Mouse (Mus musculus) kidney, adult 2 months (tissue): ENCODE data around the gene Zfp940. TPM values are rescaled to one million over a fixed set of nuclear protein-coding genes. Genes with fewer than 3 reads are reported as not detected.
A peak's percentile ranks its signal among the peaks of the same experiment; 100 is the strongest.
"Not testable (repeated sequence)": the region's sequence is repeated elsewhere in the genome, so short reads cannot be mapped to it uniquely, and the experiment has no call there.

Experiments used
- DNase-seq: peaks from one replicate; pipeline ENCODE4 v3.0.0; 2021
- H3K27ac ChIP-seq: fragments of 200-500 bp; 2 replicates; pipeline ENCODE4 v1.5.1; 2012; ENCODE audit warnings: low read depth, low read length, control low read depth, inconsistent platforms; ENCODE audit not compliant: insufficient read depth
- H3K27me3 ChIP-seq: fragments of 200-500 bp; replicated peaks from 2 replicates; pipeline ENCODE4 v1.6.1; 2012; ENCODE audit warnings: mild to moderate bottlenecking, moderate library complexity, low read length, inconsistent platforms; ENCODE audit not compliant: control insufficient read depth, insufficient read depth
- H3K36me3 ChIP-seq: fragments of 200-500 bp; 2 replicates; pipeline ENCODE4 v1.6.1; 2012; ENCODE audit warnings: mild to moderate bottlenecking, moderate library complexity, low read length, inconsistent platforms; ENCODE audit not compliant: control insufficient read depth, insufficient read depth
- H3K4me1 ChIP-seq: fragments of 200-500 bp; 2 replicates; pipeline ENCODE4 v1.6.1; 2011; ENCODE audit warnings: low read length; ENCODE audit not compliant: control insufficient read depth, insufficient read depth
- H3K4me3 ChIP-seq: fragments of 200-500 bp; 2 replicates; pipeline ENCODE4 v1.5.1; 2011; ENCODE audit warnings: mild to moderate bottlenecking, low read depth, low read length, control low read depth; ENCODE audit not compliant: insufficient read depth
- CTCF ChIP-seq: fragments of 200-500 bp; conservative IDR thresholded peaks from 2 replicates; pipeline ENCODE4 v1.5.1; 2011; ENCODE audit warnings: low read depth, mild to moderate bottlenecking, control low read depth, low read length, moderate library complexity, mixed read lengths; ENCODE audit not compliant: insufficient read depth, insufficient read length
- POLR2A ChIP-seq: fragments of 200-500 bp; IDR thresholded peaks from one replicate; pipeline ENCODE4 v1.6.1; 2011; ENCODE audit warnings: low read depth, low read length, control low read depth
- WGBS: fragments of 180-500 bp; shearing (Covaris S2); methylation state at CpG from one replicate; pipeline ENCODE4 v1.1.7; 2018; 5-methylcytosine and 5-hydroxymethylcytosine counted together
- polyA plus RNA-seq: library from polyadenylated mRNA; depleted of rRNA; stranded (reverse); fragments of >200 nt; gene quantifications from 2 replicates; pipeline ENCODE4 v1.2.3, GENCODE M21; 2012; rRNA removed

The Zfp940 gene
- polyA plus RNA-seq = 0.48 and 0.61 TPM in 2 replicates

DNA sequence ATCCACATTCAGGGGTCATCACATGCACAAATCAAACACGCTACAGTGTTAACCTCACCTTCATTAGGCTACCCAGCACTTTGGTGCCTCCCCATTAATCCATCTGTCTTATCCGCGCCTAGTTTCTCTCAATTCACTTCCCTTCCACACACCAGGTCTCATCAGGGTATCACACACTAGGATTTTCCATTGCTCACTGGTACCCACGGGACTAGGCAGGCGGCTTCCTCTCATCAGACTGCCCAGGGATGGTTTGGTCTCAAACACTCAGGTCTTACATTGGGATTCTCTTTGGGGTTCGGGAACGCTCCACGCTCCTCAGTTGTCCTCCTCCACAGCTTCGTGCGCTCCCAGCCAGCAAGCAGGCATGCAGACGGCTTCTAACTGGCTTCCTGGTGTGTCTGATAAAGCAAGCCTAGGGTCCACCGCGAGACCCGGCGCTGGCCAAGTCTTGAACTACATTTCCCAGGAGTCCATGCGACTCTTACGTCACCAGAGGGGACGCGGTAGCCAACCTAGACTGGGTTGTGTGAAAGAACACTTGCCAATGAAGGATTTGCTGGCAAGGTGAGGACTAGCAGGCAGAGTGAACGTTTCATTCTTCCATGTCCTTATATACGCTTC is at the start of gene Zfp940:
Gene Zfp940 (minus strand): TSS at position 451 of the 624 bp plus-strand sequence.
- Histone ChIP-seq H3K27me3 (no peaks in the 10 kb centered on the region), H3K36me3 (no peaks in the 10 kb centered on the region), H3K4me3 (peak within 1 kb of the TSS; percentile 73), H3K4me1 (no peaks in the 10 kb centered on the region), H3K27ac (no peak within 1 kb of the TSS)
- DNase-seq = peak; percentile 90
- WGBS = 2% methylated on average over 21 of the region's 21 CpGs
- TF ChIP-seq CTCF (no peak), POLR2A (no peak)

DNA sequence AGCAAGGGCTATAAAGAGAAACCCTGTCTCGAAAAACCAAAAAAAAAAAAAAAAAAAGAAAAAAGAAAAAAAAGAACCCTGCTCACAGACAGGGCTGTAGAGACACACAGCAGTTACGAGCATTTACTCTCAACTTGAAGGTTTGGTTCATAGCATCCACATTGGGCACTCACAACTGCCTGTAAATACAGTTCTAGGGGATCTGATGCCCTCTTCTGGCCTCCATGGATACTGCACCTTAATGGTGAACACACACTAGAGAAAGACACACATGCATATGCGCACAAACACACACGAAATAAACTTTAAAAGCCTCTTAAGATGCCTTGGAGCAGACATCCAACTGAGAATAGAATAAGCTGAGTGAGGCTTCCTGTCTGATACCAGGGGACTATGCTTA is 44.9 kb upstream of the Zfp940 start:
- TF ChIP-seq POLR2A = no peak
- no peak for TF ChIP-seq CTCF
- WGBS = 98% methylated on average over 4 of the region's 4 CpGs
- H3K4me1 ChIP-seq = no peaks in the 10 kb centered on the region
- H3K27me3 ChIP-seq = no peaks in the 10 kb centered on the region
- no peak for DNase-seq
- no peak overlapping the region for H3K4me3 ChIP-seq
- peaks cover 29% of the 10 kb centered on the region for H3K36me3 ChIP-seq
- H3K27ac ChIP-seq = no peak overlapping the region

- 96% methylated on average over 4 of the region's 4 CpGs for WGBS
- H3K27ac ChIP-seq = no peak overlapping the region
- H3K4me1 ChIP-seq = no peaks in the 10 kb centered on the region
- H3K27me3 ChIP-seq = no peaks in the 10 kb centered on the region
- H3K36me3 ChIP-seq = peaks cover 25% of the 10 kb centered on the region
- no peak overlapping the region for H3K4me3 ChIP-seq
- TF ChIP-seq POLR2A = no peak
- no peak for TF ChIP-seq CTCF
- DNase-seq = no peak
Observed at GRCm38 (mm10) chr7:29892756-29893155, 39.3 kb upstream of the Zfp940 start.

GRCm38 (mm10) chr7:29890501-29890900 is 37.0 kb upstream of the Zfp940 start:
- H3K36me3 ChIP-seq = peaks cover 13% of the 10 kb centered on the region
- H3K4me3 ChIP-seq = no peak overlapping the region
- H3K27ac ChIP-seq = no peak overlapping the region
- H3K27me3 ChIP-seq = no peaks in the 10 kb centered on the region
- 97% methylated on average over 7 of the region's 7 CpGs for WGBS
- no peaks in the 10 kb centered on the region for H3K4me1 ChIP-seq
- TF ChIP-seq CTCF = no peak
- no peak for TF ChIP-seq POLR2A
- DNase-seq = no peak

- Histone ChIP-seq H3K27me3 (no peaks in the 10 kb centered on the region), H3K27ac (no peak overlapping the region), H3K4me1 (no peaks in the 10 kb centered on the region), H3K36me3 (no peaks in the 10 kb centered on the region), H3K4me3 (no peak overlapping the region)
- no peak for DNase-seq
- TF ChIP-seq POLR2A = no peak
- TF ChIP-seq CTCF = no peak
- 73% methylated on average over 7 of the region's 7 CpGs for WGBS
Observed at GRCm38 (mm10) chr7:29880916-29881315, 27.4 kb upstream of the Zfp940 start.

DNA sequence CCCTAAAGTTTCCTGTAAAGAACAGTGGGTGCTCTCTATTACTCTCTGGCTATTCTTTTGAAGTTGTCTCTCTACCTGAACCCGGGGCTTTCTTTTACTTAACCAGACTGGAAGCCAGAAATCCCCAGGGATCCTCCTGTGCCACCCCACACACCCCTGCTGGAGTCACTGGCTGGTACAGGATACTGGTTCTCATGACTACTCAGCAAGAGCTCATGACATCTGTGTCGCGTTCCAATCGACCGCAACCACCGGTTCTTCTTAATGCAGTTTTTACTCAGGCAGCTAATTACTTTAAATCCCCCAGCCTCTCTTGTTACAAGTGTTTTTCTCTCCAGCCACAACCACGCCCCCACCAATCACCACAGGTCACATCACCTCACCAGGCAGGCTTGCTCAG is 26.6 kb upstream of the Zfp940 start:
- Histone ChIP-seq H3K4me3 (no peak overlapping the region), H3K27me3 (no peaks in the 10 kb centered on the region), H3K4me1 (no peaks in the 10 kb centered on the region), H3K36me3 (peaks cover 7% of the 10 kb centered on the region), H3K27ac (no peak overlapping the region)
- 43% methylated on average over 7 of the region's 7 CpGs for WGBS
- DNase-seq = no peak
- TF ChIP-seq POLR2A (no peak), CTCF (no peak)

DNA sequence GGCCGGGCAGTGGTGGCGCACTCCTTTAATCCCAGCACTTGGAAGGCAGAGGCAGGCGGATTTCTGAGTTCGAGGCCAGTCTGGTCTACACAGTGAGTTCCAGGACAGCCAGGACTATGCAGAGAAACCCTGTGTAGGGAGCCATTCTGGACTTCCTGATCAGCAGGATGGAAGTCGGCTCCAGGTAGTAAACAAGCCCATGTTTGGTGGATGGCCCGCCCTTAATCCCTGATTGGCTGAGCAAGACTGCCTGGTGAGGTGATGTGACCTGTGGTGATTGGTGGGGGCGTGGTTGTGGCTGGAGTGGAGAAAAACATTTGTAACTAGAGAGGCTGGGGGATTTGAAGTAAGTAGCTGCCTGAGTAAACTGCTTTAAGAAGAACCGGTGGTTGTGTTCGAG is 24.1 kb upstream of the Zfp940 start:
- H3K4me3 ChIP-seq, H3K4me1 ChIP-seq, DNase-seq, H3K27me3 ChIP-seq, H3K27ac ChIP-seq: not testable (repeated sequence)
- peaks cover 19% of the 10 kb centered on the region for H3K36me3 ChIP-seq
- WGBS = 97% methylated on average over 9 of the region's 9 CpGs
